Mouse (Mus musculus): ENCODE data around the gene Gm20388. TPM values are rescaled to one million over a fixed set of nuclear protein-coding genes. Genes with fewer than 3 reads are reported as not detected.

Gene Gm20388
- polyA plus RNA-seq, 1 experiment: 59.3 TPM

DNA sequence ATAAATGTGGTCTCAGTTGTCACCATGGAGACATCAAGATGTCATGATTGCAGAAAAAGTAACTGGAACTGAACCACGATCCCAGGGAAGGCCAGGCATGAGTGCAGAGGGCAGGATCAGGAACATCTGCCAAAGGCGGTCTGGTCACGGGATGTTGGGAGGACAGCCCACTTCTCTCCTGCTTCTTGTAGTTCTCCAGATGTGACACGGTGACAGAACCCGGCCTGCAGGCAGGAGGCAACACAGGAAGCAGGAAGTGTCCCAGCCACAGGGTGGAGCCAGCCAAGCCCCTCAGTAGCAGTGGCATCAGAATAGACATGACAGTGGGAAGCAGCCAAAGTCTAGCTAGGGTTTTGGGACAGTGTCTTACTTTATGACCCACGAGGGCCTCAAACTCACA, 1724.9 kb downstream of the Gm20388 start:
- TF ChIP-seq CTCF (IDR thresholded peaks at IDR 0.05; ENCODE audit: borderline replicate concordance, extremely low read depth, insufficient read depth, insufficient read length): no peak
- no peak for TF ChIP-seq POLR2A (IDR thresholded peaks at IDR 0.05; ENCODE audit: borderline replicate concordance, extremely low read depth, insufficient read depth, insufficient read length, poor library complexity, severe bottlenecking)
- DNase-seq (ENCODE audit: low read depth): no peak

- no peak for TF ChIP-seq CTCF (IDR thresholded peaks at IDR 0.05; ENCODE audit: borderline replicate concordance, extremely low read depth, insufficient read depth, insufficient read length)
- TF ChIP-seq POLR2A (IDR thresholded peaks at IDR 0.05; ENCODE audit: borderline replicate concordance, extremely low read depth, insufficient read depth, insufficient read length, poor library complexity, severe bottlenecking): no peak
- DNase-seq (ENCODE audit: low read depth): no peak
Observed at GRCm38 (mm10) chr8:121636180-121636579, 1725.5 kb downstream of the Gm20388 start.

DNA sequence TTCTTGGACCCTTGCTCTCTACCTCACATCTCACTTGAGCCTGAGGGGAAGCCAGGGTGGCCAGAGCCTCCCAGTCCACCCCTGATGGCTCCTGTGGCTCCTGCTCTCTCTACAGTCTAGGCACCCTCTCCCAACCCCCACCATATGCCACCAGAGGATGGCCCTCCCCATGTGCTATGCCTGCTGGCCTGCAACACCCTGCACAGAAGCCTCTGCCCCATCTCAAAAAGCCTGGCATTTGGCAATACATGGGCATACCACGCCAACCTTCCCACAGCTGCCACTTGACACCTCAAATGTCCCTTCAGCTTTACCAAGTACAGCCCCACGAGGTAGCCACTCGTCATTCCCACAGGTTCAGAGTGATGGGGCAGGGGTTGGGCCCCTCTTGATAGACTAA, 1732.2 kb downstream of the Gm20388 start:
- no peak for TF ChIP-seq POLR2A (IDR thresholded peaks at IDR 0.05; ENCODE audit: borderline replicate concordance, extremely low read depth, insufficient read depth, insufficient read length, poor library complexity, severe bottlenecking)
- no peak for TF ChIP-seq CTCF (IDR thresholded peaks at IDR 0.05; ENCODE audit: borderline replicate concordance, extremely low read depth, insufficient read depth, insufficient read length)
- DNase-seq (ENCODE audit: low read depth): no peak

- TF ChIP-seq POLR2A (IDR thresholded peaks at IDR 0.05; ENCODE audit: borderline replicate concordance, extremely low read depth, insufficient read depth, insufficient read length, poor library complexity, severe bottlenecking): no peak
- no peak for TF ChIP-seq CTCF (IDR thresholded peaks at IDR 0.05; ENCODE audit: borderline replicate concordance, extremely low read depth, insufficient read depth, insufficient read length)
- DNase-seq (ENCODE audit: low read depth): no peak
Observed at GRCm38 (mm10) chr8:121643384-121643783, 1732.7 kb downstream of the Gm20388 start.

DNA sequence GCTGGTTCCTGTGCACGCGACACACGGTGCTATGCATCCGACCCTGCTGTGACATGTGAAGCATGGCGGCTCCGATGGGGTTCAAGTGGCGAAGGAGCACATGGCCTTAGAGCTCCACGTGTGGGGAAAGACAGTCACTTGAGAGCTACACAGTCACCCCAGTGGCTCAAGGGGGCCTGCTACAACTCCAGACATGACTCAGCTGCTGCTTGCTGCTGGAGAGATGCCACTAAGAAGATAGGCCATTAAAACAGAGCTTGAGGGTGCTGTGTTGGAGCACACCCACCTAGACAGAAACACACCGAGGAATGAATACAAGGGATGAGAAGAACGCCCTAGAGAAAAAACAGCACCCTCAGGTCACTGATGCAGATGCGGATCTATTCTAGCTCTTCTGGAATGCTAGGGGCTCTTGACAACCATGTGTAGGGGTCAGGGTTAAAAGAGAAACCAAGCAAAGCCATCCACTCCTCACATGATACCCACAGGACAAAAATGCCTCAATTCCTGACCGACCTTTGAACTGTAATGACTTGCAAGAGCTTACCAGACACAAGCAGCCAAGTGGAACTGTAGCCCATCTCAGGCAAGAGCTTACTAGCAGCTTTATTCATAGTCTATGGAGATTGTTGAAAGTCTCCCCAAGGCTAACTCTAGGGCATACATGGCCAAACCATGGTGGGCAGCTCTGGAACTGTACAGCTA, 1737.0 kb downstream of the Gm20388 start:
- TF ChIP-seq POLR2A (IDR thresholded peaks at IDR 0.05; ENCODE audit: borderline replicate concordance, extremely low read depth, insufficient read depth, insufficient read length, poor library complexity, severe bottlenecking) (no peak), CTCF (IDR thresholded peaks at IDR 0.05; ENCODE audit: borderline replicate concordance, extremely low read depth, insufficient read depth, insufficient read length) (no peak)
- DNase-seq (ENCODE audit: low read depth): no peak

DNA sequence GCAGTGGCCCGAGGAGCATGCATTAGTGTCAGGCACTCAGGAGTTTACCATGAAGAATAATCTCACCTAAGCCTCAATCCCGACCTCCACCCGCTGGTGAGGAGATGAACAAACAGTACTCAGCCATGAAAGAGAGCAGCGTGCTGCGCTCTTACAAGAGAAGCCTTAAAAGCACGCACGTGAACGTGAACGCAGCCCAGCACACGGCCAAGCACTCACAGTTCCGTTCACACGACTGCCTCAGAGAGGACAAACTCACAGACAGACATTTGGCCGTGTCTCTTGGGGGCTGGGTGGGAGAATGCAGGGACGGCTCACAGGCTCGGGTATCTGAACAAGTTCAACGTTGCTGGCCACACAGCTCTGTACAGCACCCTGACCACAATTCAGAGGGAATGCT, 1737.8 kb downstream of the Gm20388 start:
- DNase-seq (ENCODE audit: low read depth): no peak
- TF ChIP-seq POLR2A (IDR thresholded peaks at IDR 0.05; ENCODE audit: borderline replicate concordance, extremely low read depth, insufficient read depth, insufficient read length, poor library complexity, severe bottlenecking) (no peak), CTCF (IDR thresholded peaks at IDR 0.05; ENCODE audit: borderline replicate concordance, extremely low read depth, insufficient read depth, insufficient read length) (no peak)

DNA sequence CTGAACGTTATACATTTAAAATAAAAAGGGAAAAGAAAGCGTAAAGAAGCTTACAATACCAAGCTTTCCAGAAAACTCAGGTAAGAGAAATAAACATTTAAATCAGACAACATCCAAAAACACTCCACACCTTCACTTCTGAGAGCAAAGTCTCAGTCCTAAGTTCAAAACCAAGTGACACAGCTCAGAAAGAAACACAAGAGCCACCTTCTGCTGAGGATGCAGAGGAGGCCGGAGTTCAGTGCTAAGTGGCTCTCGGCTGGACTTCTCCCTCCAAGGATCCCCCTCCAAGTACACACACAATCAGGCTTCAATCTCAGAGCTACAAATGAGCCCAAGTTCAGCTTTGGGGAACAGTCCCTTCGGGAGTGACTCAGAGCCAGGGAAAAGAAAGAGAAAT, 1738.8 kb downstream of the Gm20388 start:
- TF ChIP-seq CTCF (IDR thresholded peaks at IDR 0.05; ENCODE audit: borderline replicate concordance, extremely low read depth, insufficient read depth, insufficient read length): no peak
- no peak for TF ChIP-seq POLR2A (IDR thresholded peaks at IDR 0.05; ENCODE audit: borderline replicate concordance, extremely low read depth, insufficient read depth, insufficient read length, poor library complexity, severe bottlenecking)
- no peak for DNase-seq (ENCODE audit: low read depth)

DNA sequence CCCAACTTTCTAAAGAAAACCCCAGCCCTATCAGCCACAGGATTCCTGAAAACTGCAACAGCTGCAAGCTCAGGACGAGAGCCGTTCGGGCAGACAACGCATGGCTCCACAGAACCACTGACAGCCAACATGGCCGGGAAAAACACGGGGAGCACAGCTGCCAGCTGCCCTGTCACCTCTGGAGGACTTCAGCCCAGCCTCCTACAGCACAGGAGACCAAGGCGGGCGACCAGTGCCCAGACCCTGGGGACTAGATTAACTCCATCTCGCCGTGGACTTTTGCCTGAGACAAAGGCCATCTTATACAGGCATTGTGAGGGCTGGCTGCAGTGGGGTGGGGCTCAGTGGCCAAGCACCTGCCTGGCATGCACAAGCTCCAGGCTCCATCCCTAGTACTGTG, 1739.3 kb downstream of the Gm20388 start:
- TF ChIP-seq POLR2A (IDR thresholded peaks at IDR 0.05; ENCODE audit: borderline replicate concordance, extremely low read depth, insufficient read depth, insufficient read length, poor library complexity, severe bottlenecking): no peak
- TF ChIP-seq CTCF (IDR thresholded peaks at IDR 0.05; ENCODE audit: borderline replicate concordance, extremely low read depth, insufficient read depth, insufficient read length): no peak

GRCm38 (mm10) chr8:121650389-121651307, 1740.0 kb downstream of the Gm20388 start:
- no peak for TF ChIP-seq POLR2A (IDR thresholded peaks at IDR 0.05; ENCODE audit: borderline replicate concordance, extremely low read depth, insufficient read depth, insufficient read length, poor library complexity, severe bottlenecking)
- no peak for TF ChIP-seq CTCF (IDR thresholded peaks at IDR 0.05; ENCODE audit: borderline replicate concordance, extremely low read depth, insufficient read depth, insufficient read length)
- DNase-seq (ENCODE audit: low read depth): no peak

More for the DNA sequence above, 1739.3 kb downstream of the Gm20388 start:
- no peak for DNase-seq (ENCODE audit: low read depth)

DNA sequence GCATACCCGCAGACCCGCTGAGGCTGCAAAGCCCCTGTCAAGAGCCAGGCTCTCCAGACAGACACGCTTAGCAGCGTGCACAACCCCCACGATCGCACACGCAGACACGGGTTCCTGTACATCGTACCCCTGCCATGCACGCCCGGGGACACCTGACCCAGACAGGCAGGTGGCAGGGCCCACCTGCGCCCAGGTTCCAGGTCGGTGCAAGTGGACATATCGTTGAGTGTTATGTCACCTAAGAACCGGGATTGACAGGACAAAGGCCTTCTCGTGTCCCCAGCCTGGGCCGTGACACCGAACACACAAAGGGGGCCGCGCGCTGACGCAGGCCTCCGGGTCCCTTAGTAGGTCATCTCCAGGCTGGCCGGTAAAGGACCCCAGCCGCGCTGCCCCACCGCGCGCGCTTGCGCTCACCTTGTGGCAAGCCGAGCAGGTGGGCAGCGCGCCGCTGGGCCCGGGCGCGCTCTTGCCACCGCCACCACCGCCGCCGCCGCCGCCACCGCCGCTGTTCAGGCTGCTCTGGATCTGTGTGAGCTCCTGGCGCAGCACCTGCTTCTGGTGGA, 1740.8 kb downstream of the Gm20388 start:
- TF ChIP-seq CTCF (IDR thresholded peaks at IDR 0.05; ENCODE audit: borderline replicate concordance, extremely low read depth, insufficient read depth, insufficient read length) (no peak), POLR2A (IDR thresholded peaks at IDR 0.05; ENCODE audit: borderline replicate concordance, extremely low read depth, insufficient read depth, insufficient read length, poor library complexity, severe bottlenecking) (no peak)
- no peak for DNase-seq (ENCODE audit: low read depth)

DNA sequence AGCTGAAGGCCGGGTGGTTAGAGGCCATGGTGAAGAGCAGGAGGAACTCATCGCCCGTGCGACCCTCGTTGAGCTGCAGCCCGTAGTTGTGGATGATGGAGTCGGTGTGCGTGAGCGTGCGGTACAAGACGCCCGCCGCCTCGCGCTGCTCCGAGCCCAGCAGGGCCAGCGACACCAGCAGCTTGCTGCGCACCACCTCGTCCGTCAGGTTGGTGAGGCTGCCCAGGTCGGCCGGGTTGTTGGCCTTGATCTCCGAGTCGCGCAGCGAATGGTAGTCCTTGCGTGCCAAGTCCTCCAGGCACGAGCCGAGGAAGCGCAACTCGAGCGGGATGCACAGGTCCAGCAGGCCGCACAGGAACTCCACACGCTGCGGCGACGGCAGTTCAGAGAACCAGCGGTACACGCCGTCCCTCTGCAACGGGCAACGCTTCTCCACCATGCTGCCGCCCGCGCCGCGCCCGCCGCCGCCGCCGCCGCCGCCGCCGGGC, 1741.3 kb downstream of the Gm20388 start:
- TF ChIP-seq POLR2A (IDR thresholded peaks at IDR 0.05; ENCODE audit: borderline replicate concordance, extremely low read depth, insufficient read depth, insufficient read length, poor library complexity, severe bottlenecking) (no peak), CTCF (IDR thresholded peaks at IDR 0.05; ENCODE audit: borderline replicate concordance, extremely low read depth, insufficient read depth, insufficient read length) (no peak)
- DNase-seq (ENCODE audit: low read depth): peak; percentile 68

All from brain, embryonic 14.5 days (tissue).